Mouse (Mus musculus) left cerebral cortex, adult 11 months (tissue): ENCODE results near the gene Fcrl1.
"Not testable (repeated sequence)": the region's sequence is repeated elsewhere in the genome, so short reads cannot be mapped to it uniquely, and the experiment has no call there.

ENCODE experiments used
- DNase-seq: peaks from one replicate; pipeline ENCODE4 v3.0.0; 2022; ENCODE audit warnings: low spot score

Fcrl1 gene

GRCm38 (mm10) chr3:87376195-87377165, at the start of gene Fcrl1:
Gene Fcrl1 (plus strand): TSS chr3:87376387.
- DNase-seq: no peak

- DNase-seq: no peak
Measured at GRCm38 (mm10) chr3:87337899-87338298, 38.3 kb upstream of the Fcrl1 start.

GRCm38 (mm10) chr3:87350992-87351391, 25.2 kb upstream of the Fcrl1 start:
- not testable (repeated sequence) for DNase-seq

- no peak for DNase-seq
Measured at GRCm38 (mm10) chr3:87357581-87357980, 18.6 kb upstream of the Fcrl1 start, which contains the start of gene Cd5l. Gene Cd5l (plus strand): TSS chr3:87357881.

- DNase-seq: no peak
Measured at GRCm38 (mm10) chr3:87359215-87359614, 17.0 kb upstream of the Fcrl1 start.

- no peak for DNase-seq
Measured at GRCm38 (mm10) chr3:87360466-87360865, 15.7 kb upstream of the Fcrl1 start.

- DNase-seq: no peak
Measured at GRCm38 (mm10) chr3:87365691-87366090, 10.5 kb upstream of the Fcrl1 start.

- DNase-seq: no peak
Measured at GRCm38 (mm10) chr3:87367511-87367910, 8.7 kb upstream of the Fcrl1 start.

GRCm38 (mm10) chr3:87369181-87369580, 7.0 kb upstream of the Fcrl1 start:
- no peak for DNase-seq

GRCm38 (mm10) chr3:87377228-87377627, 1.0 kb downstream of the Fcrl1 start:
- DNase-seq: no peak

- no peak for DNase-seq
Measured at GRCm38 (mm10) chr3:87377719-87378118, 1.5 kb downstream of the Fcrl1 start.

GRCm38 (mm10) chr3:87379641-87380315, 3.6 kb downstream of the Fcrl1 start:
- not testable (repeated sequence) for DNase-seq

- DNase-seq: no peak
Measured at GRCm38 (mm10) chr3:87381806-87382712, 5.9 kb downstream of the Fcrl1 start.

GRCm38 (mm10) chr3:87383308-87383707, 7.1 kb downstream of the Fcrl1 start:
- DNase-seq: no peak

- no peak for DNase-seq
Measured at GRCm38 (mm10) chr3:87385105-87385504, 8.9 kb downstream of the Fcrl1 start.

GRCm38 (mm10) chr3:87390935-87391334, 14.7 kb downstream of the Fcrl1 start:
- DNase-seq: no peak

GRCm38 (mm10) chr3:87398809-87399208, 22.6 kb downstream of the Fcrl1 start:
- no peak for DNase-seq

GRCm38 (mm10) chr3:87399906-87400305, 23.7 kb downstream of the Fcrl1 start:
- DNase-seq: no peak

- no peak for DNase-seq
Measured at GRCm38 (mm10) chr3:87401321-87401720, 25.1 kb downstream of the Fcrl1 start.

- DNase-seq: no peak
Measured at GRCm38 (mm10) chr3:87408171-87408570, 32.0 kb downstream of the Fcrl1 start.

GRCm38 (mm10) chr3:87409196-87409935, 33.2 kb downstream of the Fcrl1 start:
- DNase-seq: no peak
